Mouse (Mus musculus): Measurements from ENCODE around the gene Olfr857.
"Not testable (repeated sequence)": the region's sequence is repeated elsewhere in the genome, so short reads cannot be mapped to it uniquely, and the experiment has no call there.

Olfr857 gene

GRCm38 (mm10) chr9:19709133-19709532 is at the start of gene Olfr857:
Olfr857 (plus strand) TSS chr9:19709433.
- DNase-seq (ENCODE audit: low spot score) = no peak

GRCm38 (mm10) chr9:19690281-19690680 is 19.0 kb upstream of the Olfr857 start:
- no peak for DNase-seq (ENCODE audit: low spot score)

- no peak for DNase-seq (ENCODE audit: low spot score)
These were observed 17.8 kb upstream of the Olfr857 start for GRCm38 (mm10) chr9:19691426-19691825.

DNA sequence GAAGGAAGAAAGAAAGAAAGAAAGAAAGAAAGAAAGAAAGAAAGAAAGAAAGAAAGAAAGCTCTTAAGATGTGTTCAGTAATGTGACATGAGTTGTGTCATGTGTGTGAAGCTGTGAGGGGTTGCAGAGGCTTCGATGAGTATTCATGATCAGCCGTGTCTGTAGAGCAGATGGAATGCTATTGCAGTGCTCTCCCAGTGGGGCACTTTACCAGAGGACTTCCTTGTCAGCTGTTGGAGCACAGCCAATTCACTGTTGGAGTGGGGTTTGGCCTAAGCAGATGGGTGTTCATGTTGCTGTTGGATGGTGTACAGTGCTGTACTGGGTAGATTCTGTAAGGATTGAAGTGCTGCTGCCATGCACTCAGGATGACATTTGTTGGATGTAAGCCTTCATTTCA is 16.8 kb upstream of the Olfr857 start:
- DNase-seq (ENCODE audit: low spot score) = no peak

GRCm38 (mm10) chr9:19694285-19694684 is 14.9 kb upstream of the Olfr857 start:
- DNase-seq (ENCODE audit: low spot score) = not testable (repeated sequence)

- DNase-seq (ENCODE audit: low spot score) = not testable (repeated sequence)
These were observed 14.3 kb upstream of the Olfr857 start for GRCm38 (mm10) chr9:19694898-19695379.

- DNase-seq (ENCODE audit: low spot score) = not testable (repeated sequence)
These were observed 4.7 kb upstream of the Olfr857 start for GRCm38 (mm10) chr9:19704546-19704945.

All from retina, embryonic 14.5 days (tissue).